Mouse (Mus musculus) liver, adult 2 months (tissue): ENCODE data around the gene Slc25a48. TPM values are rescaled to one million over a fixed set of nuclear protein-coding genes. Genes with fewer than 3 reads are reported as not detected.
A peak's percentile ranks its signal among the peaks of the same experiment; 100 is the strongest.

Source experiments
- DNase-seq: peaks from one replicate; pipeline ENCODE4 v3.0.0-alpha.2; 2011; ENCODE audit warnings: low read depth, low spot score; ENCODE audit errors: extremely low read depth
- H3K27ac ChIP-seq: fragments of 200-500 bp; replicated peaks from 2 replicates; pipeline ENCODE4 v1.5.1; 2012; ENCODE audit warnings: low read depth, mild to moderate bottlenecking, control low read depth, inconsistent platforms, low read length; ENCODE audit not compliant: insufficient read depth
- H3K27me3 ChIP-seq: fragments of 200-500 bp; 2 replicates; pipeline ENCODE4 v1.6.1; 2012; ENCODE audit warnings: mild to moderate bottlenecking, moderate library complexity, low read length, inconsistent platforms; ENCODE audit not compliant: control insufficient read depth, insufficient read depth
- H3K36me3 ChIP-seq: fragments of 200-500 bp; 2 replicates; pipeline ENCODE4 v1.6.1; 2012; ENCODE audit warnings: low read length, inconsistent platforms; ENCODE audit not compliant: control insufficient read depth, insufficient read depth
- H3K4me1 ChIP-seq: fragments of 200-500 bp; 2 replicates; pipeline ENCODE4 v1.6.1; 2011; ENCODE audit warnings: low read length; ENCODE audit not compliant: control insufficient read depth, insufficient read depth
- H3K4me3 ChIP-seq: fragments of 200-500 bp; 2 replicates; pipeline ENCODE4 v1.5.1; 2011; ENCODE audit warnings: low read depth, mild to moderate bottlenecking, control low read depth, low read length, moderate library complexity; ENCODE audit not compliant: insufficient read depth
- H3K79me2 ChIP-seq: fragments of 200-500 bp; 2 replicates; pipeline ENCODE4 v1.6.1; 2012; ENCODE audit warnings: inconsistent platforms, mild to moderate bottlenecking, low read length, moderate library complexity; ENCODE audit not compliant: control insufficient read depth, insufficient read depth
- H3K9ac ChIP-seq: fragments of 200-500 bp; 2 replicates; pipeline ENCODE4 v1.6.1; 2012; ENCODE audit warnings: low read depth, mild to moderate bottlenecking, control low read depth, inconsistent platforms, low read length
- CTCF ChIP-seq: fragments of 200-500 bp; IDR thresholded peaks from 2 replicates; pipeline ENCODE4 v1.5.1; 2011; ENCODE audit warnings: low read depth, low read length, control low read depth
- POLR2A ChIP-seq: fragments of 200-500 bp; IDR thresholded peaks from 2 replicates; pipeline ENCODE4 v1.6.1; 2011; ENCODE audit warnings: low read length, control low read depth; ENCODE audit not compliant: insufficient read depth; ENCODE audit errors: extremely low read depth
- WGBS: fragments of 180-500 bp; shearing (Covaris S2); methylation state at CpG from one replicate; pipeline ENCODE4 v1.1.7; 2018; 5-methylcytosine and 5-hydroxymethylcytosine counted together
- polyA plus RNA-seq: library from polyadenylated mRNA; depleted of rRNA; stranded (reverse); fragments of >200 nt; gene quantifications from 2 replicates; pipeline ENCODE4 v1.2.3, GENCODE M21; 2012; rRNA removed
- total RNA-seq: library from RNA; depleted of rRNA; stranded (reverse); fragments of >200 nt; gene quantifications from 2 replicates; pipeline ENCODE4 v1.2.3, GENCODE M21; 2014; rRNA removed

The Slc25a48 gene
- total RNA-seq (3.7 and 5.7 TPM in 2 replicates), polyA plus RNA-seq (5.4 and 8.7 TPM in 2 replicates)

- Histone ChIP-seq H3K79me2 (no peaks in the 10 kb centered on the region), H3K27me3 (no peaks in the 10 kb centered on the region), H3K4me3 (peak within 1 kb of the TSS; percentile 64), H3K36me3 (no peaks in the 10 kb centered on the region), H3K4me1 (peaks cover 17% of the 10 kb centered on the region), H3K9ac (peak within 1 kb of the TSS; percentile 76), H3K27ac (peak within 1 kb of the TSS; percentile 95)
- WGBS, result under 1% methylated on average over 51 of the region's 51 CpGs
- DNase-seq, result peak; percentile 99
- TF ChIP-seq CTCF (no peak), POLR2A (peak; percentile 74; the same call in 1 of the 2 replicates)
Observed at GRCm38 (mm10) chr13:56438211-56439075, at the start of gene Slc25a48. Gene Slc25a48, plus strand, starts transcription at chr13:56438355.

DNA sequence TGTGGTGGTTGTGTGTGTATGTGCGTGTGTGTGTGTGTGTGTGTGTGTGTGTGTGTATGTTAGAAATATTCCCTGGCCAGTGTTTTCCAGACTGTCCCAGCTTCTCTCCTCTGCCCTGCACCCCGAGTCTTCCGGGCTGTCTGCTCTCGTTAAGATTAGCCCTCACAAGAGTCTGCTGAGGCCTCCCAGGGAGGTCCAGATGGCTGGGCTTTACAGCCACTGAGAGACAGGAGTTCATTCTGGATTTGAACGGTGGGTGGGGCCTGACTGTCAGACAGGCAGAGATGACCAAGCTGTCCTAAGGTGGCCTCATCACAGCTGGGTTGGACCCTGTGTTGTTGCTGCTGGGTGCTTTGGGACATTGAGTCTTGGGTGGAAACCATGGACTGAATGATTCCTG lies 40.6 kb upstream of the Slc25a48 start:
- no peaks in the 10 kb centered on the region for H3K79me2 ChIP-seq
- H3K36me3 ChIP-seq, result no peaks in the 10 kb centered on the region
- WGBS, result 60% methylated on average over 5 of the region's 5 CpGs
- TF ChIP-seq CTCF (no peak), POLR2A (no peak)
- no peak overlapping the region for H3K4me3 ChIP-seq
- H3K9ac ChIP-seq, result no peak overlapping the region
- DNase-seq, result no peak
- H3K4me1 ChIP-seq, result no peaks in the 10 kb centered on the region
- no peak overlapping the region for H3K27ac ChIP-seq
- H3K27me3 ChIP-seq, result no peaks in the 10 kb centered on the region

DNA sequence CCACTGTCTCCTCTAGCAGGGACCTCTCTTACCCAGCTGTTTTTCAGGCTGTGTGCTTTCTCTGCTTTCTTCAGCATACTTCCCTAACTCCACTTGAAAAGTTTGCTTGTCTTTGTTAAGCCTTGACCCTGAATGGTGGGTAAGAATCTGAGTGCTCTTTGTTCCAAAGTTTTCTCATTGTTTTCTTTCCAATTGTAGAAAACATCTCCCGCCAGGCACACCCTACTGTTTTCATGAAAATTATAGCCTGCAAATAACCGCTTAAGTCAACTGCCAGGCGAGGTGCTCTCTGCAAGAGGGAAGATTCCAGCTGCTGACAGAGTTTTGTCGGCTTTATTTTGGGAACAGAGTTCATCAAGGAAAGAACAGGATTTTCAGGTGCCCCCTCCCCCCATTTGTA lies 37.0 kb upstream of the Slc25a48 start:
- 80% methylated on average over 4 of the region's 4 CpGs for WGBS
- TF ChIP-seq CTCF (no peak), POLR2A (no peak)
- no peak overlapping the region for H3K9ac ChIP-seq
- H3K27ac ChIP-seq, result no peak overlapping the region
- H3K27me3 ChIP-seq, result no peaks in the 10 kb centered on the region
- H3K79me2 ChIP-seq, result no peaks in the 10 kb centered on the region
- no peak overlapping the region for H3K4me3 ChIP-seq
- no peaks in the 10 kb centered on the region for H3K36me3 ChIP-seq
- H3K4me1 ChIP-seq, result no peaks in the 10 kb centered on the region
- DNase-seq, result no peak

GRCm38 (mm10) chr13:56403381-56404086 lies 34.6 kb upstream of the Slc25a48 start:
- Histone ChIP-seq H3K36me3 (no peaks in the 10 kb centered on the region), H3K9ac (no peak overlapping the region), H3K79me2 (no peaks in the 10 kb centered on the region), H3K27me3 (no peaks in the 10 kb centered on the region), H3K4me3 (no peak overlapping the region), H3K4me1 (no peaks in the 10 kb centered on the region), H3K27ac (no peak overlapping the region)
- WGBS, result 87% methylated on average over 8 of the region's 8 CpGs
- no peak for DNase-seq
- TF ChIP-seq POLR2A (no peak), CTCF (no peak)

DNA sequence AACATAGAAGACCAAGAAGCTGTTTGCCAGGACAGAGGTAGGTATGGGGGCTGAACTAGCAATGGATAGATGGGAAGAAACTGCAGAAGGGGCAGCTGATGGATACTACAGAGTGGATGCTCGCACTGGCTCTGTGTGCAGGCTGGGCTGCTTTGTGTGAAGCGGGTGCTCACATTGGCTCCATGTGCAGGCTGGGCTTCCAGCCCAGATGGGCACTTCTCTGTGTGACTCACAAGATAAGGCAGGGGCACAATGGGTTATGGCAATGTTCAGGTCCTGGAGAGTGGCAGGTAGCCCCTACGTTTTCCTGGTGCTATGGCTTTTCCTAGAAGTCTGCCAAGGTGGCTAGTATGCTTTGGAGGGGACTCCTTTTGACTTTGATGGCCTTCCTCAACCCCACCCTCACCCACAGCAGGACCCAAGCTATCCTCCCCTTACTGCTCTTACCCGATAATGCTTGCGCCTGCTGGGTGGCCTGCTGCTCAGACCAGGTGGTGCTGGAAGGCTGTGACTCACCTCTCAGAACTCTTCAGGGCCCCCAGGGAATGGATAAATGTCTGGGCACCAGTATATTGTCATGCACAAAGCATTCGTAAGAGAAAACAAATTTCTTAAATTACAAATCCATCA lies 33.5 kb upstream of the Slc25a48 start:
- no peak for TF ChIP-seq CTCF
- TF ChIP-seq POLR2A, result no peak
- H3K36me3 ChIP-seq, result no peaks in the 10 kb centered on the region
- H3K4me3 ChIP-seq, result no peak overlapping the region
- no peaks in the 10 kb centered on the region for H3K27me3 ChIP-seq
- H3K9ac ChIP-seq, result no peak overlapping the region
- no peak for DNase-seq
- no peak overlapping the region for H3K27ac ChIP-seq
- no peaks in the 10 kb centered on the region for H3K4me1 ChIP-seq
- H3K79me2 ChIP-seq, result no peaks in the 10 kb centered on the region
- WGBS, result 74% methylated on average over 6 of the region's 6 CpGs
